Mouse (Mus musculus): ENCODE measurements around the gene Rph3al. TPM values are rescaled to one million over a fixed set of nuclear protein-coding genes. Genes with fewer than 3 reads are reported as not detected.

Gene Rph3al
- polyA plus RNA-seq (2015; fragmentation: Nextera tagmentation; extraction: Ambion mirVana) = 3.4 and 4.9 TPM in 2 replicates

- Histone ChIP-seq H3K4me1 (ENCODE audit: control insufficient read depth, insufficient read depth, low read length) (peaks cover 6% of the 10 kb centered on the region; the same call in 1 of the 2 replicates), H3K4me2 (ENCODE audit: low read length) (no peak within 1 kb of the TSS), H3K9ac (ENCODE audit: low read depth, low read length) (no peak within 1 kb of the TSS), H3K4me3 (ENCODE audit: low read depth, low read length) (no peak within 1 kb of the TSS), H3K9me3 (replicated peaks; ENCODE audit: control insufficient read depth, low read length, poor library complexity, severe bottlenecking) (peaks cover 3% of the 10 kb centered on the region; the same call in 1 of the 2 replicates), H3K27me3 (ENCODE audit: control insufficient read depth, insufficient read depth, low read depth, low read length) (no peaks in the 10 kb centered on the region), H3K36me3 (ENCODE audit: control insufficient read depth, insufficient read depth, low read length) (no peaks in the 10 kb centered on the region), H3K27ac (ENCODE audit: low read length) (no peak within 1 kb of the TSS; the same call in 1 of the 2 replicates)
- no peak for ATAC-seq
- WGBS = 68% methylated on average over 6 of the region's 6 CpGs
Measured at GRCm38 (mm10) chr11:75938379-75938906, at the start of gene Rph3al. Gene Rph3al (minus strand): TSS chr11:75938429.

- Histone ChIP-seq H3K4me2 (ENCODE audit: low read length) (no peak overlapping the region), H3K4me1 (ENCODE audit: control insufficient read depth, insufficient read depth, low read length) (no peaks in the 10 kb centered on the region), H3K27ac (ENCODE audit: low read length) (no peak overlapping the region), H3K4me3 (ENCODE audit: low read depth, low read length) (no peak overlapping the region), H3K36me3 (ENCODE audit: control insufficient read depth, insufficient read depth, low read length) (no peaks in the 10 kb centered on the region), H3K9ac (ENCODE audit: low read depth, low read length) (no peak overlapping the region), H3K27me3 (ENCODE audit: control insufficient read depth, insufficient read depth, low read depth, low read length) (no peaks in the 10 kb centered on the region), H3K9me3 (replicated peaks; ENCODE audit: control insufficient read depth, low read length, poor library complexity, severe bottlenecking) (no peaks in the 10 kb centered on the region)
- ATAC-seq = no peak
- whole genome bisulfite sequencing = 70% methylated on average over 7 of the region's 7 CpGs
Measured at GRCm38 (mm10) chr11:75985948-75986347, 47.7 kb upstream of the Rph3al start.

- Histone ChIP-seq H3K4me3 (ENCODE audit: low read depth, low read length) (no peak overlapping the region), H3K36me3 (ENCODE audit: control insufficient read depth, insufficient read depth, low read length) (no peaks in the 10 kb centered on the region), H3K4me1 (ENCODE audit: control insufficient read depth, insufficient read depth, low read length) (no peaks in the 10 kb centered on the region), H3K27ac (ENCODE audit: low read length) (no peak overlapping the region), H3K9me3 (replicated peaks; ENCODE audit: control insufficient read depth, low read length, poor library complexity, severe bottlenecking) (no peaks in the 10 kb centered on the region), H3K4me2 (ENCODE audit: low read length) (no peak overlapping the region), H3K9ac (ENCODE audit: low read depth, low read length) (no peak overlapping the region), H3K27me3 (ENCODE audit: control insufficient read depth, insufficient read depth, low read depth, low read length) (no peaks in the 10 kb centered on the region)
- ATAC-seq = no peak
- WGBS = 45% methylated on average over 1 of the region's 1 CpGs
Measured at GRCm38 (mm10) chr11:75984581-75984980, 46.4 kb upstream of the Rph3al start.

GRCm38 (mm10) chr11:75983194-75983593 is 45.0 kb upstream of the Rph3al start:
- 73% methylated on average over 4 of the region's 4 CpGs for WGBS

GRCm38 (mm10) chr11:75980413-75980812 is 42.2 kb upstream of the Rph3al start:
- Histone ChIP-seq H3K4me1 (ENCODE audit: control insufficient read depth, insufficient read depth, low read length) (no peaks in the 10 kb centered on the region), H3K27me3 (ENCODE audit: control insufficient read depth, insufficient read depth, low read depth, low read length) (no peaks in the 10 kb centered on the region), H3K4me2 (ENCODE audit: low read length) (no peak overlapping the region), H3K27ac (ENCODE audit: low read length) (no peak overlapping the region), H3K9me3 (replicated peaks; ENCODE audit: control insufficient read depth, low read length, poor library complexity, severe bottlenecking) (no peaks in the 10 kb centered on the region), H3K9ac (ENCODE audit: low read depth, low read length) (no peak overlapping the region), H3K36me3 (ENCODE audit: control insufficient read depth, insufficient read depth, low read length) (no peaks in the 10 kb centered on the region), H3K4me3 (ENCODE audit: low read depth, low read length) (no peak overlapping the region)
- ATAC-seq = no peak
- 36% methylated on average over 2 of the region's 2 CpGs for WGBS

More at GRCm38 (mm10) chr11:75983194-75983593, 45.0 kb upstream of the Rph3al start:
- Histone ChIP-seq H3K9ac (ENCODE audit: low read depth, low read length) (no peak overlapping the region), H3K9me3 (replicated peaks; ENCODE audit: control insufficient read depth, low read length, poor library complexity, severe bottlenecking) (no peaks in the 10 kb centered on the region), H3K27ac (ENCODE audit: low read length) (no peak overlapping the region), H3K27me3 (ENCODE audit: control insufficient read depth, insufficient read depth, low read depth, low read length) (no peaks in the 10 kb centered on the region), H3K4me3 (ENCODE audit: low read depth, low read length) (no peak overlapping the region), H3K36me3 (ENCODE audit: control insufficient read depth, insufficient read depth, low read length) (no peaks in the 10 kb centered on the region), H3K4me2 (ENCODE audit: low read length) (no peak overlapping the region), H3K4me1 (ENCODE audit: control insufficient read depth, insufficient read depth, low read length) (no peaks in the 10 kb centered on the region)
- ATAC-seq = no peak

GRCm38 (mm10) chr11:75978051-75978450 is 39.8 kb upstream of the Rph3al start:
- H3K4me2 ChIP-seq (ENCODE audit: low read length) = no peak overlapping the region
- H3K4me1 ChIP-seq (ENCODE audit: control insufficient read depth, insufficient read depth, low read length) = no peaks in the 10 kb centered on the region
- H3K9ac ChIP-seq (ENCODE audit: low read depth, low read length) = no peak overlapping the region
- H3K36me3 ChIP-seq (ENCODE audit: control insufficient read depth, insufficient read depth, low read length) = no peaks in the 10 kb centered on the region
- H3K9me3 ChIP-seq (replicated peaks; ENCODE audit: control insufficient read depth, low read length, poor library complexity, severe bottlenecking) = no peaks in the 10 kb centered on the region; the same call in 1 of the 2 replicates
- no peak overlapping the region for H3K27ac ChIP-seq (ENCODE audit: low read length)
- ATAC-seq = no peak
- 79% methylated on average over 6 of the region's 6 CpGs for WGBS
- H3K4me3 ChIP-seq (ENCODE audit: low read depth, low read length) = no peak overlapping the region
- H3K27me3 ChIP-seq (ENCODE audit: control insufficient read depth, insufficient read depth, low read depth, low read length) = no peaks in the 10 kb centered on the region

- no peak overlapping the region for H3K4me2 ChIP-seq (ENCODE audit: low read length)
- H3K9ac ChIP-seq (ENCODE audit: low read depth, low read length) = no peak overlapping the region
- no peaks in the 10 kb centered on the region for H3K27me3 ChIP-seq (ENCODE audit: control insufficient read depth, insufficient read depth, low read depth, low read length)
- 70% methylated on average over 8 of the region's 8 CpGs for WGBS
- ATAC-seq = no peak
- H3K4me1 ChIP-seq (ENCODE audit: control insufficient read depth, insufficient read depth, low read length) = no peaks in the 10 kb centered on the region
- no peaks in the 10 kb centered on the region for H3K36me3 ChIP-seq (ENCODE audit: control insufficient read depth, insufficient read depth, low read length)
- no peak overlapping the region for H3K27ac ChIP-seq (ENCODE audit: low read length)
- H3K4me3 ChIP-seq (ENCODE audit: low read depth, low read length) = no peak overlapping the region
- no peaks in the 10 kb centered on the region; the same call in 1 of the 2 replicates for H3K9me3 ChIP-seq (replicated peaks; ENCODE audit: control insufficient read depth, low read length, poor library complexity, severe bottlenecking)
Measured at GRCm38 (mm10) chr11:75976748-75977147, 38.5 kb upstream of the Rph3al start.

- no peaks in the 10 kb centered on the region for H3K4me1 ChIP-seq (ENCODE audit: control insufficient read depth, insufficient read depth, low read length)
- no peaks in the 10 kb centered on the region for H3K27me3 ChIP-seq (ENCODE audit: control insufficient read depth, insufficient read depth, low read depth, low read length)
- no peak overlapping the region for H3K4me2 ChIP-seq (ENCODE audit: low read length)
- no peak overlapping the region for H3K9ac ChIP-seq (ENCODE audit: low read depth, low read length)
- no peaks in the 10 kb centered on the region for H3K36me3 ChIP-seq (ENCODE audit: control insufficient read depth, insufficient read depth, low read length)
- ATAC-seq = no peak
- whole genome bisulfite sequencing = 86% methylated on average over 1 of the region's 1 CpGs
- no peak overlapping the region for H3K4me3 ChIP-seq (ENCODE audit: low read depth, low read length)
- no peaks in the 10 kb centered on the region; the same call in 1 of the 2 replicates for H3K9me3 ChIP-seq (replicated peaks; ENCODE audit: control insufficient read depth, low read length, poor library complexity, severe bottlenecking)
- H3K27ac ChIP-seq (ENCODE audit: low read length) = no peak overlapping the region
Measured at GRCm38 (mm10) chr11:75973988-75974387, 35.8 kb upstream of the Rph3al start.

GRCm38 (mm10) chr11:75972916-75973567 is 34.8 kb upstream of the Rph3al start:
- H3K27me3 ChIP-seq (ENCODE audit: control insufficient read depth, insufficient read depth, low read depth, low read length) = no peaks in the 10 kb centered on the region
- H3K9me3 ChIP-seq (replicated peaks; ENCODE audit: control insufficient read depth, low read length, poor library complexity, severe bottlenecking) = no peaks in the 10 kb centered on the region; the same call in 1 of the 2 replicates
- no peak for ATAC-seq
- no peak overlapping the region for H3K4me3 ChIP-seq (ENCODE audit: low read depth, low read length)
- 18% methylated on average over 7 of the region's 7 CpGs for WGBS
- H3K9ac ChIP-seq (ENCODE audit: low read depth, low read length) = no peak overlapping the region
- H3K4me1 ChIP-seq (ENCODE audit: control insufficient read depth, insufficient read depth, low read length) = no peaks in the 10 kb centered on the region
- H3K4me2 ChIP-seq (ENCODE audit: low read length) = no peak overlapping the region
- H3K36me3 ChIP-seq (ENCODE audit: control insufficient read depth, insufficient read depth, low read length) = no peaks in the 10 kb centered on the region
- H3K27ac ChIP-seq (ENCODE audit: low read length) = no peak overlapping the region

Measured in midbrain, embryonic 16.5 days (tissue).